Mouse (Mus musculus): Measurements from ENCODE around the gene Hsd3b6. TPM values are rescaled to one million over a fixed set of nuclear protein-coding genes. Genes with fewer than 3 reads are reported as not detected.
"Not testable (repeated sequence)": the region's sequence is repeated elsewhere in the genome, so short reads cannot be mapped to it uniquely, and the experiment has no call there.

The Hsd3b6 gene
- polyA plus RNA-seq (2012; ENCODE audit: insufficient read depth, insufficient read length, missing spikeins), result not detected in 2 replicates

- Histone ChIP-seq H3K4me3 (ENCODE audit: insufficient read depth, low read depth, low read length) (no peak within 1 kb of the TSS), H3K27ac (replicated peaks; ENCODE audit: low read depth, low read length) (no peak within 1 kb of the TSS), H3K4me1 (ENCODE audit: control insufficient read depth, insufficient read depth, insufficient read length, low read length) (no peaks in the 10 kb centered on the region)
Measured at GRCm38 (mm10) chr3:98814101-98814670, at the start of gene Hsd3b6. Gene Hsd3b6, minus strand, starts transcription at chr3:98814443.

- no peaks in the 10 kb centered on the region for H3K4me1 ChIP-seq (ENCODE audit: control insufficient read depth, insufficient read depth, insufficient read length, low read length)
- H3K4me3 ChIP-seq (ENCODE audit: insufficient read depth, low read depth, low read length), result no peak overlapping the region
- no peak overlapping the region for H3K27ac ChIP-seq (replicated peaks; ENCODE audit: low read depth, low read length)
Measured at GRCm38 (mm10) chr3:98862800-98863199, 48.6 kb upstream of the Hsd3b6 start.

GRCm38 (mm10) chr3:98859576-98859975 lies 45.3 kb upstream of the Hsd3b6 start, which contains the start of gene Hsd3b1:
Gene Hsd3b1, minus strand, starts transcription at chr3:98859794.
- Histone ChIP-seq H3K4me1 (ENCODE audit: control insufficient read depth, insufficient read depth, insufficient read length, low read length) (no peaks in the 10 kb centered on the region), H3K27ac (replicated peaks; ENCODE audit: low read depth, low read length) (no peak within 1 kb of the TSS), H3K4me3 (ENCODE audit: insufficient read depth, low read depth, low read length) (no peak within 1 kb of the TSS)

- Histone ChIP-seq H3K4me1 (ENCODE audit: control insufficient read depth, insufficient read depth, insufficient read length, low read length) (no peaks in the 10 kb centered on the region), H3K4me3 (ENCODE audit: insufficient read depth, low read depth, low read length) (no peak overlapping the region), H3K27ac (replicated peaks; ENCODE audit: low read depth, low read length) (no peak overlapping the region)
Measured at GRCm38 (mm10) chr3:98858051-98858450, 43.8 kb upstream of the Hsd3b6 start.

GRCm38 (mm10) chr3:98856892-98857291 lies 42.6 kb upstream of the Hsd3b6 start:
- no peaks in the 10 kb centered on the region for H3K4me1 ChIP-seq (ENCODE audit: control insufficient read depth, insufficient read depth, insufficient read length, low read length)
- H3K4me3 ChIP-seq (ENCODE audit: insufficient read depth, low read depth, low read length), result no peak overlapping the region
- H3K27ac ChIP-seq (replicated peaks; ENCODE audit: low read depth, low read length), result no peak overlapping the region

- Histone ChIP-seq H3K4me3 (ENCODE audit: insufficient read depth, low read depth, low read length) (no peak overlapping the region), H3K27ac (replicated peaks; ENCODE audit: low read depth, low read length) (no peak overlapping the region), H3K4me1 (ENCODE audit: control insufficient read depth, insufficient read depth, insufficient read length, low read length) (no peaks in the 10 kb centered on the region)
Measured at GRCm38 (mm10) chr3:98855160-98855559, 40.9 kb upstream of the Hsd3b6 start.

- Histone ChIP-seq H3K27ac (replicated peaks; ENCODE audit: low read depth, low read length) (no peak overlapping the region), H3K4me1 (ENCODE audit: control insufficient read depth, insufficient read depth, insufficient read length, low read length) (no peaks in the 10 kb centered on the region), H3K4me3 (ENCODE audit: insufficient read depth, low read depth, low read length) (no peak overlapping the region)
Measured at GRCm38 (mm10) chr3:98853685-98854084, 39.4 kb upstream of the Hsd3b6 start.

- H3K4me1 ChIP-seq (ENCODE audit: control insufficient read depth, insufficient read depth, insufficient read length, low read length), result no peaks in the 10 kb centered on the region
- no peak overlapping the region for H3K4me3 ChIP-seq (ENCODE audit: insufficient read depth, low read depth, low read length)
- no peak overlapping the region for H3K27ac ChIP-seq (replicated peaks; ENCODE audit: low read depth, low read length)
Measured at GRCm38 (mm10) chr3:98853051-98853450, 38.8 kb upstream of the Hsd3b6 start.

- no peaks in the 10 kb centered on the region for H3K4me1 ChIP-seq (ENCODE audit: control insufficient read depth, insufficient read depth, insufficient read length, low read length)
- H3K4me3 ChIP-seq (ENCODE audit: insufficient read depth, low read depth, low read length), result no peak overlapping the region
- no peak overlapping the region for H3K27ac ChIP-seq (replicated peaks; ENCODE audit: low read depth, low read length)
Measured at GRCm38 (mm10) chr3:98852631-98853030, 38.4 kb upstream of the Hsd3b6 start.

- Histone ChIP-seq H3K4me1 (ENCODE audit: control insufficient read depth, insufficient read depth, insufficient read length, low read length) (no peaks in the 10 kb centered on the region), H3K27ac (replicated peaks; ENCODE audit: low read depth, low read length) (no peak overlapping the region), H3K4me3 (ENCODE audit: insufficient read depth, low read depth, low read length) (no peak overlapping the region)
Measured at GRCm38 (mm10) chr3:98851853-98852252, 37.6 kb upstream of the Hsd3b6 start.

GRCm38 (mm10) chr3:98850262-98850661 lies 36.0 kb upstream of the Hsd3b6 start:
- no peaks in the 10 kb centered on the region for H3K4me1 ChIP-seq (ENCODE audit: control insufficient read depth, insufficient read depth, insufficient read length, low read length)
- no peak overlapping the region for H3K27ac ChIP-seq (replicated peaks; ENCODE audit: low read depth, low read length)
- no peak overlapping the region for H3K4me3 ChIP-seq (ENCODE audit: insufficient read depth, low read depth, low read length)

GRCm38 (mm10) chr3:98848898-98849297 lies 34.7 kb upstream of the Hsd3b6 start:
- Histone ChIP-seq H3K27ac (replicated peaks; ENCODE audit: low read depth, low read length) (no peak overlapping the region), H3K4me1 (ENCODE audit: control insufficient read depth, insufficient read depth, insufficient read length, low read length) (no peaks in the 10 kb centered on the region), H3K4me3 (ENCODE audit: insufficient read depth, low read depth, low read length) (no peak overlapping the region)

GRCm38 (mm10) chr3:98812653-98813052 lies 1.6 kb downstream of the Hsd3b6 start:
- not testable (repeated sequence) for H3K4me1 ChIP-seq (ENCODE audit: control insufficient read depth, insufficient read depth, insufficient read length, low read length); H3K27ac ChIP-seq (replicated peaks; ENCODE audit: low read depth, low read length); H3K4me3 ChIP-seq (ENCODE audit: insufficient read depth, low read depth, low read length)

GRCm38 (mm10) chr3:98805032-98805431 lies 9.2 kb downstream of the Hsd3b6 start:
- H3K4me3 ChIP-seq (ENCODE audit: insufficient read depth, low read depth, low read length); H3K4me1 ChIP-seq (ENCODE audit: control insufficient read depth, insufficient read depth, insufficient read length, low read length); H3K27ac ChIP-seq (replicated peaks; ENCODE audit: low read depth, low read length): not testable (repeated sequence)

GRCm38 (mm10) chr3:98786551-98786950 lies 27.7 kb downstream of the Hsd3b6 start:
- Histone ChIP-seq H3K4me1 (ENCODE audit: control insufficient read depth, insufficient read depth, insufficient read length, low read length) (no peaks in the 10 kb centered on the region), H3K4me3 (ENCODE audit: insufficient read depth, low read depth, low read length) (no peak overlapping the region), H3K27ac (replicated peaks; ENCODE audit: low read depth, low read length) (no peak overlapping the region)

GRCm38 (mm10) chr3:98782181-98782868 lies 31.9 kb downstream of the Hsd3b6 start:
- Histone ChIP-seq H3K4me3 (ENCODE audit: insufficient read depth, low read depth, low read length) (no peak overlapping the region), H3K27ac (replicated peaks; ENCODE audit: low read depth, low read length) (no peak overlapping the region), H3K4me1 (ENCODE audit: control insufficient read depth, insufficient read depth, insufficient read length, low read length) (no peaks in the 10 kb centered on the region)
